Mouse (Mus musculus) olfactory bulb, adult 2 months (tissue): ENCODE measurements around the gene Gm9376.

Source experiments
- CTCF ChIP-seq: fragments of 200-500 bp; IDR thresholded peaks from 2 replicates; pipeline ENCODE4 v1.5.1; 2012; ENCODE audit warnings: low read depth, mild to moderate bottlenecking, low read length, moderate library complexity; ENCODE audit not compliant: insufficient read depth
- POLR2A ChIP-seq: fragments of 200-500 bp; IDR thresholded peaks from 2 replicates; pipeline ENCODE4 v1.6.1; 2012; ENCODE audit warnings: mild to moderate bottlenecking, low read depth, low read length, moderate library complexity; ENCODE audit not compliant: insufficient read depth

DNA sequence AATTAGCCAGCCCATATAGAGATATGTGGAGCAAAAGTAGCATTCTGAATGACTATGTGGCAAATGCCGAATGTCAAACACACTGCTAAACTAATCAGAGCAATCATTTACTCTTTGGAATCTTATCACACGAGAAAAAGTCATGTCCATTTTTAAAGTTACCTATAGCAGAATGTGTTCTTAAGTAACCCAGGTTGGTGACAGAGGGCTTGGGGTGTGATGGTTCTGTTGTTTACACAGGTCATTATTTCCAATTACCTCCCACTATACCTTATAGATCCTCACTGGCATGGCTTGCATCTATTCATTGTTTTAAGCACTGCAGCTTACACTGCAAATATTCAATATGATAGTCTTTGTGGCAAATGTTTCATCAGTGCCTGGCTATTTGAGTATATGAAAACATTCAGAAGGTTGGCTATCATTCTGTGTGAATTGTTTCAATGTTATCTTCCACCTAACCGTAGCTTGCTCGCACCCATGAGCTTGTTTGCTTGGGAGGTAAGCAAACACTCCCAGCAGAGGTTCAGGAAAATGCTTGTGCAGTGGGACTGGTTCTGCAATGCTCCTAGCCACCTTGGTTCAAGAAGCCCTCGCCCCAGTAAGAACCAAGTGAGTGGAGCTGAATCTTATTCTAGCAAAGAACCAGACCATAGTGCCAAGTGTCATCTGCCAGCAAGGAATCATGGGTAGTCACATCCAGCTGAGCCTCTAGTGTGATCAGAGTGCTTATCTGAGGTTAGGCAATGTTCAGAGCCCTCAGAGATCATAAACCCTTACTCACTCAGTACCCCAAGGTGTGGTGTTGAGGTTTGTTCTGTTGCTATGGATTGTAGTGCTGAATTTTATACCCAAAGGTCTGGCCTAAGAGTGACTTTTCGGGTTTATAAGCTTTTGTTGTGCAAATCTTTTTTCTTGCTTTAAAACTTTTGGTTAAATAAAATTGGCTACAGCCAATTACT, 6.1 kb downstream of the Gm9376 start:
- TF ChIP-seq CTCF: no peak
- no peak for TF ChIP-seq POLR2A
